Mouse (Mus musculus) cerebellum, adult 2 months (tissue): ENCODE measurements around the gene Apba2.

ENCODE experiments used
- CTCF ChIP-seq: fragments of 200-500 bp; IDR thresholded peaks from 2 replicates; pipeline ENCODE4 v1.5.1; 2011; ENCODE audit warnings: low read depth, mild to moderate bottlenecking, control low read depth, low read length, moderate library complexity, borderline replicate concordance; ENCODE audit not compliant: insufficient read depth
- POLR2A ChIP-seq: fragments of 200-500 bp; IDR thresholded peaks from 2 replicates; pipeline ENCODE4 v1.6.1; 2011; ENCODE audit warnings: low read length, control low read depth, borderline replicate concordance; ENCODE audit not compliant: insufficient read depth

DNA sequence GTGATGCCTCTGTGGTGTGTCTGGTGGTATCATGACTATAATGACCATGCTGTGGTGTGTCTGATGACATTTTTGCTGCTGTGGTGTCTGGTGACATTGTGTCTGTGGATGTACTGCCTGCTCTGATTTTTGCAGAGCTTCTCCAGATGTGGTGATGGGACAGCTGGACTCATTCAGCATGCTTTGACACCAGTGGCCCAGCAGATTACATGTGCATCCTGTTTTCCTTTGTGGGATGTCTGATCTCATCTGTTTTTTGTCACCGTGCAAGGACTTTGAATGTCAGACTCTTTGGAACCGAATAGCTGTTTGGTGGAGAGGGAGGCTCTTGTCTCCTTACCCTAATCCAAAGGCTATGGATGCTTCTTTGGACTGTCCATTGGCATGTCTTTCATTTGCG is 13.8 kb downstream of the Apba2 start:
- TF ChIP-seq CTCF (no peak), POLR2A (no peak)
